8 mouse cellular contexts compared by ENCODE assay signal in genomic region chr11:72429288-72429690, GRCm38 (mm10). TPM values are rescaled to one million over a fixed set of nuclear protein-coding genes. Genes with fewer than 3 reads are reported as not detected.
A peak's percentile ranks its signal among the peaks of the same experiment; 100 is the strongest.
DNase-seq lines count a peak whose midpoint lies in the region; ATAC-seq lines count a peak whose summit lies in the region.

No protein-coding gene starts in this region.

- no peak overlapping the region for H3K4me3 ChIP-seq in hindbrain, embryonic 15.5 days

- no peaks in the 10 kb centered on the region for H3K9me3 ChIP-seq in hindbrain, embryonic 15.5 days

- 51% methylated on average over 7 of the region's 7 CpGs for WGBS in hindbrain, embryonic 15.5 days

- H3K36me3 ChIP-seq in hindbrain, embryonic 15.5 days = no peaks in the 10 kb centered on the region

- H3K9ac ChIP-seq in hindbrain, embryonic 15.5 days = no peak overlapping the region

- H3K4me1 ChIP-seq in hindbrain, embryonic 15.5 days (replicated peaks) = no peaks in the 10 kb centered on the region

- peak; percentile 81 for DNase-seq in T-cell, adult 2 months (ENCODE audit: low spot score)
- peak; percentile 84 to 85 for DNase-seq in cerebellum, postnatal 14 days
- peak; percentile 64 to 86 for DNase-seq in frontal cortex, postnatal 36 days (ENCODE audit: low spot score in 2 of 2)
- DNase-seq in left cerebral cortex, adult 11 months (ENCODE audit: low spot score) = peak; percentile 71
- DNase-seq in right cerebral cortex, postnatal 25 days = peak; percentile 65
- DNase-seq in yolk sac, embryonic 10.5 days (ENCODE audit: low spot score) = peak; percentile 79

- H3K4me2 ChIP-seq in hindbrain, embryonic 15.5 days = peak overlapping the region; percentile 32; the same call in 1 of the 2 replicates

- H3K27ac ChIP-seq in hindbrain, embryonic 15.5 days (replicated peaks) = no peak overlapping the region

- no peaks in the 10 kb centered on the region for H3K27me3 ChIP-seq in hindbrain, embryonic 15.5 days

- no peak for ATAC-seq in hindbrain, embryonic 15.5 days (ENCODE audit: low FRiP score, low read depth)
- peak; percentile 99 for ATAC-seq in megakaryocyte, adult 5-6 weeks (ENCODE audit: poor library complexity, severe bottlenecking)

RNA-seq across cellular contexts. Expression of gene Ggt6, which starts 6.0 kb away (rescaled TPM):
- not detected in 2 replicates for polyA plus RNA-seq in hindbrain, embryonic 15.5 days (2015; fragmentation: Nextera tagmentation; extraction: Ambion mirVana)
- total RNA-seq in megakaryocyte, adult 5-6 weeks (2015) = not detected in 2 replicates
- total RNA-seq in megakaryocyte, adult 5-6 weeks (2017) = not detected in 2 replicates

RNA-seq across cellular contexts. Expression of gene Mybbp1a, which starts 11.9 kb away (rescaled TPM):
- polyA plus RNA-seq in hindbrain, embryonic 15.5 days (2015; fragmentation: Nextera tagmentation; extraction: Ambion mirVana) = 62.1 and 65.9 TPM in 2 replicates
- 62.4 and 71.7 TPM in 2 replicates for total RNA-seq in megakaryocyte, adult 5-6 weeks (2015)
- total RNA-seq in megakaryocyte, adult 5-6 weeks (2017) = 35.4 and 36.0 TPM in 2 replicates

RNA-seq across cellular contexts. Expression of gene Smtnl2, which starts 17.8 kb away (rescaled TPM):
- polyA plus RNA-seq in hindbrain, embryonic 15.5 days (2015; fragmentation: Nextera tagmentation; extraction: Ambion mirVana) = 9.9 and 10.2 TPM in 2 replicates
- not detected in 2 replicates for total RNA-seq in megakaryocyte, adult 5-6 weeks (2015)
- total RNA-seq in megakaryocyte, adult 5-6 weeks (2017) = not detected in 2 replicates
